Mouse (Mus musculus): ENCODE measurements around the gene Brk1.

Gene Brk1

GRCm38 (mm10) chr6:113623941-113624751 is 19.6 kb downstream of the Brk1 start, which contains the start of gene Vhl:
Gene Vhl, plus strand, starts transcription at chr6:113623959.
- DNase-seq (ENCODE audit: low spot score): peak; percentile 91

- DNase-seq (ENCODE audit: low spot score): no peak
Measured at GRCm38 (mm10) chr6:113624989-113625770, 20.6 kb downstream of the Brk1 start.

GRCm38 (mm10) chr6:113630322-113630721 is 25.8 kb downstream of the Brk1 start:
- DNase-seq (ENCODE audit: low spot score): no peak

- no peak for DNase-seq (ENCODE audit: low spot score)
Measured at GRCm38 (mm10) chr6:113632863-113633262, 28.3 kb downstream of the Brk1 start.

- DNase-seq (ENCODE audit: low spot score): peak; percentile 90
Measured at GRCm38 (mm10) chr6:113638302-113639040, 33.9 kb downstream of the Brk1 start, which contains the start of gene Irak2. Gene Irak2, plus strand, starts transcription at chr6:113638467.

GRCm38 (mm10) chr6:113639201-113639600 is 34.6 kb downstream of the Brk1 start:
- DNase-seq (ENCODE audit: low spot score): no peak

GRCm38 (mm10) chr6:113642605-113643004 is 38.0 kb downstream of the Brk1 start:
- DNase-seq (ENCODE audit: low spot score): no peak

GRCm38 (mm10) chr6:113643021-113643420 is 38.4 kb downstream of the Brk1 start:
- no peak for DNase-seq (ENCODE audit: low spot score)

- DNase-seq (ENCODE audit: low spot score): no peak
Measured at GRCm38 (mm10) chr6:113643967-113644366, 39.4 kb downstream of the Brk1 start.

- no peak for DNase-seq (ENCODE audit: low spot score)
Measured at GRCm38 (mm10) chr6:113644808-113645207, 40.2 kb downstream of the Brk1 start.

GRCm38 (mm10) chr6:113649346-113650196 is 45.0 kb downstream of the Brk1 start:
- DNase-seq (ENCODE audit: low spot score): no peak

- no peak for DNase-seq (ENCODE audit: low spot score)
Measured at GRCm38 (mm10) chr6:113650197-113650640, 45.6 kb downstream of the Brk1 start.

GRCm38 (mm10) chr6:113651626-113652025 is 47.1 kb downstream of the Brk1 start:
- DNase-seq (ENCODE audit: low spot score): no peak

GRCm38 (mm10) chr6:113653551-113653950 is 49.0 kb downstream of the Brk1 start:
- DNase-seq (ENCODE audit: low spot score): no peak

- DNase-seq (ENCODE audit: low spot score): no peak
Measured at GRCm38 (mm10) chr6:113654102-113654501, 49.5 kb downstream of the Brk1 start.

- DNase-seq (ENCODE audit: low spot score): no peak
Measured at GRCm38 (mm10) chr6:113654753-113655397, 50.3 kb downstream of the Brk1 start.

- DNase-seq (ENCODE audit: low spot score): no peak
Measured at GRCm38 (mm10) chr6:113655475-113655874, 50.9 kb downstream of the Brk1 start.

- no peak for DNase-seq (ENCODE audit: low spot score)
Measured at GRCm38 (mm10) chr6:113656847-113657246, 52.3 kb downstream of the Brk1 start.

GRCm38 (mm10) chr6:113658226-113658625 is 53.7 kb downstream of the Brk1 start:
- DNase-seq (ENCODE audit: low spot score): no peak

- no peak for DNase-seq (ENCODE audit: low spot score)
Measured at GRCm38 (mm10) chr6:113659648-113660491, 55.3 kb downstream of the Brk1 start.

All from testis, postnatal 14 days (tissue).